ENCODE assay signal across 1 mouse cellular context in the genomic region with DNA sequence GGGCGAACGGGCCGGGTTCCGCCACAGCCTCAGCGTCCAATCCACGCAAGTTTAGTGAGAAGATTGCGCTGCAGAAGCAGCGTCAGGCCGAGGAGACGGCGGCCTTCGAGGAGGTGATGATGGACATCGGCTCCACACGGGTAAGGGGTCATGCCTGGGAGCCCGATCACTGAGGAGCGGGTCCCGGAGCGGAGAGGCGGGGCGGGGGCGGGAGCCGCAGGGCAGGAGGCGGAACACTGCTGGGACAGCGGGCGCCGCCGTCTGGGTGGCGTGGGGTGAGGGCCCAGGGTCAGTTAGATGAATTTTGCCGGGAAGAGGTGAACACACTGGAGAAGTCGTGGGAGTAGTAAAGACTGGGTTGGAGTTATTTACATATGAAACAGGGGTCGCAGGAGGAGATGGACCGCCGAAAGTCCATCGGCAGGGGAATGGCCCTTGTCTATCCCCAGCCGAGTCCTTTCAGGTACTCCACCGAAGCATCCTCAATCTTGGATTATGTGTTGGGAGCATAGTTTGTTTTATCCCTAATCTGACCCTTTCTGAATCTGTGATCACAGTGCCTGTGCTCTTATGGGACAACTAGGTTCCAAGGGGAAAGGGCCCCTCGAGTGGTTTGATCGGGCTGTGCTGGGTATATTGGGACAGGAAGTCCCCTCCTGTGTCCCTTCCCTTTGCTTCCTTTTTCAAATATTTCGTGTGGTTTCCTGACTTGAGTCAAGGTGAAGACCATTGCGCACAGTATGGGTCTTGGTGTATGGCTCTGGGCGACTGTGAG.
TF ChIP-seq lines count a peak whose summit lies in the region.

No protein-coding gene starts in this region.

TF ChIP-seq in MEL, 35 proteins besides CTCF, POLR2A, EP300 and RAD21:
- TF ChIP-seq KAT2A (conservative IDR thresholded peaks at IDR 0.05; ENCODE audit: low read depth, low read length), result 0 out of 2 replicates have a peak, but pooled peaks have one; percentile 30
- TF ChIP-seq SMC3 (IDR thresholded peaks at IDR 0.05; ENCODE audit: low read depth, low read length), result no peak
- no peak; the same call in 1 of the 2 replicates for TF ChIP-seq TBP (IDR thresholded peaks at IDR 0.05; ENCODE audit: low read depth, low read length)
- peak; percentile 25; the same call in 1 of the 2 replicates for TF ChIP-seq ZMIZ1 (IDR thresholded peaks at IDR 0.05; ENCODE audit: low read depth, low read length)
- no peak for TF ChIP-seq ZC3H11A (IDR thresholded peaks at IDR 0.05; ENCODE audit: low read depth, low read length)
- no peak for TF ChIP-seq GABPA (IDR thresholded peaks at IDR 0.05; ENCODE audit: low read depth, low read length)
- no peak for TF ChIP-seq BHLHE40 (IDR thresholded peaks at IDR 0.05; ENCODE audit: borderline replicate concordance, low read depth, low read length)
- no peak for TF ChIP-seq CHD2 (IDR thresholded peaks at IDR 0.05; ENCODE audit: low read length)
- TF ChIP-seq MYC (IDR thresholded peaks at IDR 0.05; ENCODE audit: low read depth, low read length), result no peak
- 0 out of 2 replicates have a peak, but pooled peaks have one; percentile 36 for TF ChIP-seq MAX (IDR thresholded peaks at IDR 0.05; ENCODE audit: low read length)
- TF ChIP-seq GATA1 (IDR thresholded peaks at IDR 0.05; ENCODE audit: low read depth, low read length), result no peak
- TF ChIP-seq ELF1 (IDR thresholded peaks at IDR 0.05; ENCODE audit: low read depth, low read length), result peak; percentile 28; the same call in 1 of the 2 replicates
- TF ChIP-seq UBTF (IDR thresholded peaks at IDR 0.05; ENCODE audit: borderline replicate concordance, insufficient read depth, low read depth, low read length), result no peak
- TF ChIP-seq ZNF384 (IDR thresholded peaks at IDR 0.05; ENCODE audit: low read depth, low read length), result no peak
- TF ChIP-seq MYB (IDR thresholded peaks at IDR 0.05; ENCODE audit: low read depth, low read length), result peak; percentile 1; the same call in 1 of the 2 replicates
- no peak for TF ChIP-seq ZKSCAN1 (IDR thresholded peaks at IDR 0.05; ENCODE audit: low read depth, low read length)
- 0 out of 2 replicates have a peak, but pooled peaks have one; percentile 27 for TF ChIP-seq ETS1 (IDR thresholded peaks at IDR 0.05; ENCODE audit: low read depth, low read length)
- TF ChIP-seq JUND (IDR thresholded peaks at IDR 0.05; ENCODE audit: low read depth, low read length), result no peak
- peak; percentile 46; the same call in 1 of the 2 replicates for TF ChIP-seq MAZ (IDR thresholded peaks at IDR 0.05; ENCODE audit: low read depth, low read length)
- TF ChIP-seq CHD1 (IDR thresholded peaks at IDR 0.05; ENCODE audit: low read depth, low read length), result peak; percentile 84; the same call in 1 of the 2 replicates
- 0 out of 2 replicates have a peak, but pooled peaks have one; percentile 13 for TF ChIP-seq MXI1 (IDR thresholded peaks at IDR 0.05; ENCODE audit: low read depth, low read length)
- no peak for TF ChIP-seq NRF1 (IDR thresholded peaks at IDR 0.05; ENCODE audit: insufficient read depth, low read depth, low read length, poor library complexity, severe bottlenecking)
- TF ChIP-seq HCFC1 (IDR thresholded peaks at IDR 0.05; ENCODE audit: low read depth, low read length), result peak; percentile 65
- TF ChIP-seq TAL1 (IDR thresholded peaks at IDR 0.05; ENCODE audit: low read length), result no peak
- peak; percentile 50; the same call in 1 of the 2 replicates for TF ChIP-seq RCOR1 (IDR thresholded peaks at IDR 0.05; ENCODE audit: low read depth, low read length)
- TF ChIP-seq NELFE (IDR thresholded peaks at IDR 0.05; ENCODE audit: low read depth, low read length), result peak; percentile 21; the same call in 1 of the 2 replicates
- no peak for TF ChIP-seq POLR2AphosphoS5 (IDR thresholded peaks at IDR 0.05; ENCODE audit: borderline replicate concordance, low read depth, low read length)
- TF ChIP-seq E2F4 (IDR thresholded peaks at IDR 0.05; ENCODE audit: borderline replicate concordance, low read depth, low read length), result 0 out of 2 replicates have a peak, but pooled peaks have one; percentile 38
- TF ChIP-seq MAFK (IDR thresholded peaks at IDR 0.05; ENCODE audit: borderline replicate concordance, low read depth, low read length), result no peak
- no peak for TF ChIP-seq USF2 (IDR thresholded peaks at IDR 0.05; ENCODE audit: borderline replicate concordance in 1 of 2, insufficient read depth in 1 of 2, low read depth in 1 of 2, low read length in 2 of 2)
- TF ChIP-seq USF1 (IDR thresholded peaks at IDR 0.05; ENCODE audit: low read depth, low read length), result no peak
- TF ChIP-seq SIN3A (IDR thresholded peaks at IDR 0.05; ENCODE audit: low read length), result peak; percentile 45
- no peak for TF ChIP-seq POLR2AphosphoS2 (IDR thresholded peaks at IDR 0.05; ENCODE audit: low read length)
- TF ChIP-seq MEF2A (IDR thresholded peaks at IDR 0.05; ENCODE audit: extremely low read depth, insufficient replicate concordance, low read depth, low read length, poor library complexity, severe bottlenecking), result no peak
- peak; percentile 22; the same call in 1 of the 2 replicates for TF ChIP-seq TCF12 (IDR thresholded peaks at IDR 0.05; ENCODE audit: low read depth, low read length)
